Mouse (Mus musculus): Measurements from ENCODE around the gene Zmynd10. TPM values are rescaled to one million over a fixed set of nuclear protein-coding genes. Genes with fewer than 3 reads are reported as not detected.
A peak's percentile ranks its signal among the peaks of the same experiment; 100 is the strongest.
"Not testable (repeated sequence)": the region's sequence is repeated elsewhere in the genome, so short reads cannot be mapped to it uniquely, and the experiment has no call there.

The Zmynd10 gene
- total and polyA plus RNA-seq, 3 experiments = 1.1 to 6.2 TPM; not detected in 1

DNA sequence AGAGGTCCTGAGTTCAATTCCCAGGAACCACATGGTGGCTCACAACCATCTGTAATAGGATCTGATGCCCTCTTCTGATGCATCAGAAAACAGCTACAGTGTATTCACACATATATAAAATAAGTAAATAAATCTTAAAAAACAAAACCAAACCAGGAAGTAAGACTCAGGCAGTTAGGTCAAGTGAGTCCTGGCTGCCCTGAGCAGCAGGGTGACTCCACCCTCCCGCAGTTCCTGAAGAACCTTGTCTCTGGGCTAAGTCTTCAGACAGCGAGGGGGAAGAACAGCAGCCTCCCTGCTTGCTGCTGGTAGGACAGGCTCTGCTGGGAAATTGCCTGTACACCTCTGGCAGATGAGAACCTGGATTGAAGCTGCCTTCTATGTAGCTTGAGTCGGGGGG is 9.2 kb downstream of the Zmynd10 start:
- ATAC-seq (ENCODE audit: extremely low read depth, insufficient number of reproducible peaks, low FRiP score, poor library complexity, severe bottlenecking) (no peak), DNase-seq (ENCODE audit: low spot score) (no peak)
- Histone ChIP-seq H3K36me3 (replicated peaks) (peaks cover 59% of the 10 kb centered on the region), H3K4me1 (ENCODE audit: insufficient read depth, low read depth, low read length) (peaks cover 51% of the 10 kb centered on the region), H3K27me3 (ENCODE audit: insufficient read depth, low read length) (0 out of 2 replicates have a peak, but pooled peaks cover 2% of the 10 kb centered on the region), H3K4me3 (ENCODE audit: low read depth, low read length) (peak overlapping the region; percentile 82; the same call in 1 of the 2 replicates), H3K9me3 (replicated peaks) (no peaks in the 10 kb centered on the region)
- TF ChIP-seq GATA2 (IDR thresholded peaks at IDR 0.05; ENCODE audit: borderline replicate concordance, low read depth, low read length) = no peak
- no peak for TF ChIP-seq POLR2AphosphoS5 (IDR thresholded peaks at IDR 0.05; ENCODE audit: insufficient replicate concordance, low read depth, low read length)
- TF ChIP-seq CTCF (IDR thresholded peaks at IDR 0.05; ENCODE audit: low read depth, low read length) = no peak
- TF ChIP-seq TAL1 (conservative IDR thresholded peaks at IDR 0.05; ENCODE audit: low read depth, low read length) = no peak
- TF ChIP-seq GATA1 (IDR thresholded peaks at IDR 0.05; ENCODE audit: borderline replicate concordance, low read length) = no peak

DNA sequence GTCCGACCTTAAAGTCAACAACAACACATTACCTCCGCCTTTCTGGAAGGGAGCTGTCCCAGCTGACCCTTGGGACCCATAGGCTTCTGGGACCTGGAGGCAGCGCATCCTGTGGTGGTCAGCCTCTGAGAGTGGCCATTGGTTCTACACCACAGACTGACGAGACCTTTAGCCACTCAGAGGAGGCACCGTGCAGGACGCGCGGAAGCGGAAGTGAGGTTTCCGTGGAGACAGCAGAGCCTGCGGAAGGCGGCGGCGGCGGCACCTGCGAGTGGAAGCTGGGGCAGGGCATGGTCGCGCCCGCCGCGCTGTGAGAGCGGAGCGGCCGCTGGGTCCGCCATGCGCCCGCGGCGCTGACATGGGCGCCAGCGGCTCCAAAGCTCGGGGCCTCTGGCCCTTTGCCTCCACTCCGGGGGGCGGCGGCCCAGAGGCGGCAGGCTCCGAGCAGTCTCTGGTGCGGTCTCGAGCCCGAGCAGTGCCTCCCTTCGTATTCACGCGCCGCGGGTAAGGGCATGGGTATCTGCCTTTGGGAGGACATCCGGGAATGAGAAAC is 16.0 kb downstream of the Zmynd10 start, which contains the start of gene Tusc2:
TSS of gene Tusc2 (plus strand) at position 227 of the 553 bp plus-strand sequence.
- peak; percentile 97 for ATAC-seq (ENCODE audit: extremely low read depth, insufficient number of reproducible peaks, low FRiP score, poor library complexity, severe bottlenecking)

DNA sequence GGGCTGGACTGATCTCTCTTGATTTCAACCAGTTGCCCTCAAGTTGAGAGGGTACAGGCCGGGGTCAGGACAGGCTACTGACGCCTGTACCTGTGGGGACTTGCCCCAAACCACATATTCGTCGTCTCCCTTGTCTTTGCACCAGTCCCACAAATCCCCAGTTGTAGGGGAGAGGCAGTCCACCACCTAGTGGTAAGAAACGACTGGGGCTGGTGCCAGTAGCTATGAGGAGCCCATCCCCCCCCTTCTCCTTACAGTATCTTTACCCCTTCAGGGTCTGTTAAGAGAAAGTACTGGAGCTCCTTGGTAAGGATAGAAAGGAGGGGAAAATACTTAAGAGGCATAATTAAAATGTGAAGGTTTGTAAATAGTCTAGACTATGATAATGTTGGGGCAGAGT is 18.5 kb downstream of the Zmynd10 start:
- Histone ChIP-seq H3K36me3 (replicated peaks) (peaks cover 66% of the 10 kb centered on the region), H3K4me1 (ENCODE audit: insufficient read depth, low read depth, low read length) (peaks cover 83% of the 10 kb centered on the region)
- ATAC-seq (ENCODE audit: extremely low read depth, insufficient number of reproducible peaks, low FRiP score, poor library complexity, severe bottlenecking); DNase-seq (ENCODE audit: low spot score); H3K9me3 ChIP-seq (replicated peaks); H3K27me3 ChIP-seq (ENCODE audit: insufficient read depth, low read length); H3K4me3 ChIP-seq (ENCODE audit: low read depth, low read length): not testable (repeated sequence)

More for the DNA sequence above, 16.0 kb downstream of the Zmynd10 start, which contains the start of gene Tusc2:
- peaks cover 61% of the 10 kb centered on the region for H3K4me1 ChIP-seq (ENCODE audit: insufficient read depth, low read depth, low read length)
- H3K27me3 ChIP-seq (ENCODE audit: insufficient read depth, low read length) = no peaks in the 10 kb centered on the region
- peak within 1 kb of the TSS; percentile 81 for H3K4me3 ChIP-seq (ENCODE audit: low read depth, low read length)
- peak; percentile 97 for DNase-seq (ENCODE audit: low spot score)
- peaks cover 83% of the 10 kb centered on the region for H3K36me3 ChIP-seq (replicated peaks)
- no peak for TF ChIP-seq GATA1 (IDR thresholded peaks at IDR 0.05; ENCODE audit: borderline replicate concordance, low read length)
- 0 out of 2 replicates have a peak, but pooled peaks have one; percentile 57 for TF ChIP-seq POLR2AphosphoS5 (IDR thresholded peaks at IDR 0.05; ENCODE audit: insufficient replicate concordance, low read depth, low read length)
- TF ChIP-seq CTCF (IDR thresholded peaks at IDR 0.05; ENCODE audit: low read depth, low read length) = no peak
- TF ChIP-seq GATA2 (IDR thresholded peaks at IDR 0.05; ENCODE audit: borderline replicate concordance, low read depth, low read length) = no peak
- TF ChIP-seq TAL1 (conservative IDR thresholded peaks at IDR 0.05; ENCODE audit: low read depth, low read length) = no peak
- H3K9me3 ChIP-seq (replicated peaks) = no peaks in the 10 kb centered on the region

DNA sequence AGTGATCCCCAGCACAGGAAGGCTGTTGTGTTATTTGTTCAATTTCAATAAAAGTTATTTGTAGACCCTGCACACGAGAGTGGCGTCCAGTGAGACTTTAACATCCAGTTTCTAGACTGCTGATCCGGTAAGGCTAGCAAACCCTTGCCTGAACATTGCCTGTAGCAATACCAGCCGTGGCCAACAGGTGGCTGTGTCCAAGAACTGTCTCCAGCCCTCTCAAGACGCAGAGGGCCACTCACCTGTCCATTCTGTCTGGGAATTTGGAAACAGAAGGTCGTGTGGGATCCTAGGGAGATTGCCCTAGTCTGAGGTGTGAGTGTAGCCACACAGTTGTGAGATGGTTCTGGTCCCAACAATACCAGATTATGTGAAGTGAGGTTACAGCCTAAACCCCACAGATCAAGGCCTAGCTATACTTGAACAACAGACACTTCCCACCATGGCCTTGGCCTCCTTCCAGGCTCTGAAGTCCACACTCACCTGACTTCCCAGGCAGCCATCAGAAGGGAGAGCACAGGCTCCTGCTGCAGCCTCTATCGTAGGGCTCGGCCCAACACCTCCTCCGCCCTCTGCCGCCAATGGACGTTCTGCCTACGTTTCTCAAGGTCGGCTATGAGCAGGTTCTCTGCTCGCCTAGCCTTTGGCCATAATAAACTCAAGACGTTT is 19.1 kb downstream of the Zmynd10 start:
- no peak for ATAC-seq (ENCODE audit: extremely low read depth, insufficient number of reproducible peaks, low FRiP score, poor library complexity, severe bottlenecking)

DNA sequence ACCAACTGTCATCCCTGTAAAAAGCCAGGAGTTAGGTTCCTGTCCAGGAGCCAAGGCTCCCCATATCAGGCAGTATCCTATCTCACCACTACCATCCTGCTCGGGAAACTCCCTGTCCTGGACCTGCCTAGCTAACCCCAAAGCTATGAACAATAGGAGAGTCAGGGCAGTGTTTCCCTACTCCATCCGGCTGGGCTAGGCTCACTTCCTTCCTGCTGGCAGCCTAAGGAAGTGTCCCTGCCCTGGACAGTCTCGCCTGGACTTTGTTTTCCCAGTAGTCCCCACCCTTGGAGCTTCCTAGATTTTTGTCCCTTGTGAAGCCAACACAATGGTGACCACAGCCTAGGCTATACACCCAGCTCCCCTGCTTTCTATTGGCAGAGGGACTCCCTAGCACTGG is 19.8 kb downstream of the Zmynd10 start:
- DNase-seq (ENCODE audit: low spot score) (no peak), ATAC-seq (ENCODE audit: extremely low read depth, insufficient number of reproducible peaks, low FRiP score, poor library complexity, severe bottlenecking) (no peak)
- Histone ChIP-seq H3K4me3 (ENCODE audit: low read depth, low read length) (no peak overlapping the region), H3K36me3 (replicated peaks) (peaks cover 66% of the 10 kb centered on the region), H3K27me3 (ENCODE audit: insufficient read depth, low read length) (no peaks in the 10 kb centered on the region), H3K4me1 (ENCODE audit: insufficient read depth, low read depth, low read length) (peaks cover 87% of the 10 kb centered on the region), H3K9me3 (replicated peaks) (no peaks in the 10 kb centered on the region)
- TF ChIP-seq CTCF (IDR thresholded peaks at IDR 0.05; ENCODE audit: low read depth, low read length) (no peak), GATA1 (IDR thresholded peaks at IDR 0.05; ENCODE audit: borderline replicate concordance, low read length) (no peak), TAL1 (conservative IDR thresholded peaks at IDR 0.05; ENCODE audit: low read depth, low read length) (no peak), GATA2 (IDR thresholded peaks at IDR 0.05; ENCODE audit: borderline replicate concordance, low read depth, low read length) (no peak), POLR2AphosphoS5 (IDR thresholded peaks at IDR 0.05; ENCODE audit: insufficient replicate concordance, low read depth, low read length) (no peak)

More for the DNA sequence above, 19.1 kb downstream of the Zmynd10 start:
- H3K27me3 ChIP-seq (ENCODE audit: insufficient read depth, low read length) = no peaks in the 10 kb centered on the region
- peaks cover 87% of the 10 kb centered on the region for H3K4me1 ChIP-seq (ENCODE audit: insufficient read depth, low read depth, low read length)
- no peak for TF ChIP-seq POLR2AphosphoS5 (IDR thresholded peaks at IDR 0.05; ENCODE audit: insufficient replicate concordance, low read depth, low read length)
- peak; percentile 94 for TF ChIP-seq CTCF (IDR thresholded peaks at IDR 0.05; ENCODE audit: low read depth, low read length)
- H3K36me3 ChIP-seq (replicated peaks) = peaks cover 66% of the 10 kb centered on the region
- H3K4me3 ChIP-seq (ENCODE audit: low read depth, low read length) = no peak overlapping the region
- DNase-seq (ENCODE audit: low spot score) = no peak
- no peaks in the 10 kb centered on the region for H3K9me3 ChIP-seq (replicated peaks)

DNA sequence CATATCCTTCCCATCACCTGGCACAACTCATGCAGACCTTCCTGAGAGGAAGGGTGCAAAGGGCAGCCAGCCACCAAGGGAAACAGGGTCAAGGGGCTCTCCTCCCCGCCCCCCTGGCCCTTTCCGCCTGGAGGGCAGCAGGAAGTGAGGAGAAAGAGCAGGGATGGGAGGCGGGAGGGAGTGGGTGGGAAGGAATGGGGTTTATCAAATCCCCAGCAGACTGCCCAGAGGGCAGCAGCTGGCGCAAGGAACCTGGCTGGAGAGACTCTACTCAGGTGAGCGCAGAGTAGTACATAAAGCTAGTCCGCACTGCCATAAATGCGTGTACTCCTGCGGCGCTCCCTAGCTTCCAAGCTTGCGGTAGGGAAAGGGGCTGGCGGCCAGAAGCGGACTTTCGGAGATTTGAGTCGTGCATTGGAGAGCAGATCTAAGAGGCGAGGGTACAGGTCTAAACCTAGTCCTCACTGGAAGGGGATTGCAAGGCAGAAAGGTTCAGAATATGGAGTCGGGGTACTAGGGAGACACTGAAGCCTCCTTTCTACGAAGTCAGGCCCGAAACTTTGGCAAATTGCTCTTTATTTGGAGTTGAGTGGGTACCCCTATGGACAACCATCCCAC is 20.7 kb downstream of the Zmynd10 start, which contains the start of gene Hyal2:
TSS of gene Hyal2 (plus strand) at position 244 of the 618 bp plus-strand sequence.
- DNase-seq (ENCODE audit: low spot score) = no peak
- Histone ChIP-seq H3K27me3 (ENCODE audit: insufficient read depth, low read length) (no peaks in the 10 kb centered on the region), H3K4me1 (ENCODE audit: insufficient read depth, low read depth, low read length) (peaks cover 89% of the 10 kb centered on the region), H3K4me3 (ENCODE audit: low read depth, low read length) (peak within 1 kb of the TSS; percentile 79), H3K36me3 (replicated peaks) (peaks cover 66% of the 10 kb centered on the region), H3K9me3 (replicated peaks) (no peaks in the 10 kb centered on the region)
- TF ChIP-seq CTCF (IDR thresholded peaks at IDR 0.05; ENCODE audit: low read depth, low read length) (no peak), POLR2AphosphoS5 (IDR thresholded peaks at IDR 0.05; ENCODE audit: insufficient replicate concordance, low read depth, low read length) (no peak), TAL1 (conservative IDR thresholded peaks at IDR 0.05; ENCODE audit: low read depth, low read length) (no peak), GATA2 (IDR thresholded peaks at IDR 0.05; ENCODE audit: borderline replicate concordance, low read depth, low read length) (no peak), GATA1 (IDR thresholded peaks at IDR 0.05; ENCODE audit: borderline replicate concordance, low read length) (no peak)
- no peak for ATAC-seq (ENCODE audit: extremely low read depth, insufficient number of reproducible peaks, low FRiP score, poor library complexity, severe bottlenecking)
